Mouse (Mus musculus): Measurements from ENCODE around the gene Ncor1.

DNA sequence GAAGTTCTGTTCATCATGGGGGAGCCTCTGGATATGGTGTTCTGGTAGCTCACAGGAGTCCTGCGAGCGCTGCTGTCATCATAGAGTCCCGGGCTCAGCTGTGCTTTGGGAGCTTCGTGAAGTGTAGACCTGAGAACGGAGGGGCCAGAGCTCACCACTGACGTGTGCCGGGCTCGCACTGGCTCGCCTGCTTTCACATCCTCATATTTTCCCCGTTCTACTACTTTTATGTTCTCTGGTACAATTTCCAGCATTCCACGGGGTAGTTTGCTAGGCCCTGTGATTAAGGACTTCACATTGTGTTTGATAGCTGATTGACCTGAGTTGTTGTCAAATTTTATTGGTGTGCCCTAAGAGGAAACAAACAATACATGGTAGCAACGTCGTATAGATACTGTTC lies 115.3 kb downstream of the Ncor1 start:
- TF ChIP-seq CTCF (IDR thresholded peaks at IDR 0.05; ENCODE audit: low read depth, low read length) (no peak), POLR2A (IDR thresholded peaks at IDR 0.05; ENCODE audit: borderline replicate concordance, low read depth, low read length) (no peak)
